Mouse (Mus musculus) heart, adult 2 months (tissue): ENCODE results near the gene Cbr2. TPM values are rescaled to one million over a fixed set of nuclear protein-coding genes. Genes with fewer than 3 reads are reported as not detected.
"Not testable (repeated sequence)": the region's sequence is repeated elsewhere in the genome, so short reads cannot be mapped to it uniquely, and the experiment has no call there.

Source experiments
- DNase-seq, 2 experiments: peaks; one replicate each; pipeline ENCODE4 v3.0.0; 2021
- H3K27ac ChIP-seq: fragments of 200-600 bp; 2 replicates; pipeline ENCODE4 v1.8.1; 2022
- H3K27me3 ChIP-seq: fragments of 200-500 bp; 2 replicates; pipeline ENCODE4 v1.6.1; 2012; ENCODE audit warnings: mild to moderate bottlenecking, low read length, inconsistent platforms, mixed read lengths; ENCODE audit not compliant: control insufficient read depth, insufficient read depth
- H3K36me3 ChIP-seq: fragments of 200-500 bp; 2 replicates; pipeline ENCODE4 v1.6.1; 2012; ENCODE audit warnings: low read length, inconsistent platforms; ENCODE audit not compliant: control insufficient read depth, insufficient read depth
- H3K4me1 ChIP-seq: fragments of 200-500 bp; 2 replicates; pipeline ENCODE4 v1.6.1; 2011; ENCODE audit warnings: low read length; ENCODE audit not compliant: control insufficient read depth, insufficient read depth
- H3K4me3 ChIP-seq: fragments of 200-600 bp; 2 replicates; pipeline ENCODE4 v1.8.1; 2022
- H3K79me2 ChIP-seq: fragments of 200-500 bp; replicated peaks from 2 replicates; pipeline ENCODE4 v1.6.1; 2012; ENCODE audit warnings: mild to moderate bottlenecking, inconsistent platforms, low read length, moderate library complexity, mixed read lengths; ENCODE audit not compliant: control insufficient read depth, insufficient read depth
- H3K9ac ChIP-seq: fragments of 200-500 bp; 2 replicates; pipeline ENCODE4 v1.6.1; 2012; ENCODE audit warnings: low read depth, mild to moderate bottlenecking, control low read depth, inconsistent platforms, low read length, mixed read lengths
- CTCF ChIP-seq: fragments of 200-600 bp; IDR thresholded peaks from 2 replicates; pipeline ENCODE4 v1.8.1; 2022; ENCODE audit warnings: antibody characterized with exemption, mild to moderate bottlenecking, moderate library complexity
- EP300 ChIP-seq: fragments of 200-500 bp; IDR thresholded peaks from 2 replicates; pipeline ENCODE4 v1.6.1; 2011; ENCODE audit warnings: low read depth, low read length, control low read depth; ENCODE audit not compliant: insufficient read depth
- POLR2A ChIP-seq: fragments of 200-500 bp; IDR thresholded peaks from 2 replicates; pipeline ENCODE4 v1.6.1; 2011; ENCODE audit warnings: mild to moderate bottlenecking, low read depth, low read length, control low read depth; ENCODE audit not compliant: insufficient read depth
- WGBS: fragments of 180-500 bp; shearing (Covaris S2); methylation state at CpG from one replicate; pipeline ENCODE4 v1.1.7; 2018; 5-methylcytosine and 5-hydroxymethylcytosine counted together
- intact Hi-C: fragments of 180-260 bp; cut with DNase I; formaldehyde crosslinking; loops from one replicate; pipeline ENCODE4 v1.15.1; 2025
- polyA plus RNA-seq: library from polyadenylated mRNA; depleted of rRNA; stranded (reverse); fragments of >200 nt; gene quantifications from 2 replicates; pipeline ENCODE4 v1.2.3, GENCODE M21; 2012
- total RNA-seq, 2 experiments: library from RNA; stranded (reverse); gene quantifications; 2 replicates each; pipeline ENCODE4 v1.2.3; 2021

The Cbr2 gene
- total and polyA plus RNA-seq, 3 experiments, result 17.7 to 379 (median 19.4) TPM

DNA sequence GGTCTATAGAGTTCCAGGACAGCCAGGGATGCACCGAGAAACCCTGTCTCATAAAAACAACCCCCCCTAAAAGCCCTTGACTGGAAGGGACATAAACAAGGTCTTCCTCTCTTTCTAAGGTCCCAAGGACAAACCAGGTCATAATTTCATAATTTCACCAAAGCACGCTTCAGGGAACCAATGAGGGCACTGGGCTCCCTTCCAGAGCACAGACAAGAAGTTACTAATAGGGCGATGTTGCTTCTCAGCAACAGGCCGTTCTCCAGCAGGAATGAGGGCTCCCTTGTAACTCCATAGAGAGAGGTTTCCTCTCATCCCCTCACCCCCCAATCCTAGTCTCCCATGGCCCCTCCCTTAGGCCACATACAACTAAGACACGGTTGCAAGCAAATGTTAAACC, 9.1 kb upstream of the Cbr2 start:
- no peak for TF ChIP-seq CTCF
- TF ChIP-seq POLR2A, result no peak
- no peak for TF ChIP-seq EP300
- Histone ChIP-seq H3K27ac (no peak overlapping the region), H3K27me3 (no peaks in the 10 kb centered on the region), H3K36me3 (no peaks in the 10 kb centered on the region), H3K79me2 (no peaks in the 10 kb centered on the region), H3K4me3 (no peak overlapping the region), H3K9ac (no peak overlapping the region), H3K4me1 (no peaks in the 10 kb centered on the region)
- no peak for DNase-seq
- WGBS, result 81% methylated on average over 5 of the region's 5 CpGs
- intact Hi-C loops, result no loop called here

DNA sequence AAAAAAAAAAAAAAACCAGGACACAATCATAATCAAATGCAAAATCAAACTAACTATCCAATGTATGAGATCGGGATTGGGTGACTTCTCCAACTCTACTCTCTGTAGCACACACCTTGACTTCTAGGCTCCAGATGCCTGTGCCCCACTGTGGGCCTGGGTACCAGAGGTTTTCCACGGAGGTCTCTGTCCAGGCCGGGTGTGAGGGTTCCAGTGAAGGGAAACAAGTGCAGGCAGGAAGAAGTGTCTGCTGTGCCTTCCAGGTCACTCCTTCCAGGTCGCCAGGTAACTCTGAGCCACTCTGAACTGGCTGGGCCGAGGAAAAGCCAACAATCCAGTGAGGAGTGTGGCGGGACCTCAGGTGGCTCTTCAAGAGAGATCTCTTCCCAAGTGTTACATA, 4.5 kb upstream of the Cbr2 start:
- Histone ChIP-seq H3K27ac (no peak overlapping the region), H3K27me3 (no peaks in the 10 kb centered on the region), H3K4me1 (peaks cover 14% of the 10 kb centered on the region), H3K4me3 (no peak overlapping the region), H3K79me2 (no peaks in the 10 kb centered on the region), H3K36me3 (no peaks in the 10 kb centered on the region), H3K9ac (no peak overlapping the region)
- TF ChIP-seq POLR2A (no peak), CTCF (no peak), EP300 (no peak)
- DNase-seq, result no peak
- intact Hi-C loops, result no loop called here
- 69% methylated on average over 6 of the region's 6 CpGs for WGBS

DNA sequence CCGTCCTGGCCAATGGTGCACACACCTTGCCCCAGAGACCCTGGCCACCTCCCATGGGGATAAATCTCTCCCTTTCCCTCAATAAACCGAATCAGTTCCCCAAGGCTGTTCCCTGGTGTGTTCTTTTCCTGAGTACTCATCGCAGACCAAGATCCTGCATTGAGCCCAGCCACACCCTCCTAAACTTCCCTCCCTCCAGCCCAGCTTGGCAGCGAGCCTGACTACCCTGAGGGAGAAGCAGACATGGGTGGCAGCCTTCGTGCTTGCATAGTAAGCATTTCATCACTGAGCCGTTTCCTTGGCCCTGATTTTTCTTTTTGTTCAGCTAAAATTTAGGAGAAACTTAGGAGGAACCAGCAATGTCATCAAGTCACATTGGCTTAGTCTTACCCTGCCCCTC, 1.6 kb upstream of the Cbr2 start:
- Histone ChIP-seq H3K79me2 (no peaks in the 10 kb centered on the region), H3K4me1 (peaks cover 15% of the 10 kb centered on the region), H3K9ac (no peak overlapping the region), H3K36me3 (no peaks in the 10 kb centered on the region), H3K4me3 (no peak overlapping the region), H3K27ac (no peak overlapping the region), H3K27me3 (no peaks in the 10 kb centered on the region)
- DNase-seq, result peak; percentile 57 to 75
- peak; percentile 45; the same call in 1 of the 2 replicates for TF ChIP-seq EP300
- TF ChIP-seq CTCF, result no peak
- TF ChIP-seq POLR2A, result no peak
- intact Hi-C loops, result no loop called here
- 28% methylated on average over 6 of the region's 6 CpGs for WGBS

DNA sequence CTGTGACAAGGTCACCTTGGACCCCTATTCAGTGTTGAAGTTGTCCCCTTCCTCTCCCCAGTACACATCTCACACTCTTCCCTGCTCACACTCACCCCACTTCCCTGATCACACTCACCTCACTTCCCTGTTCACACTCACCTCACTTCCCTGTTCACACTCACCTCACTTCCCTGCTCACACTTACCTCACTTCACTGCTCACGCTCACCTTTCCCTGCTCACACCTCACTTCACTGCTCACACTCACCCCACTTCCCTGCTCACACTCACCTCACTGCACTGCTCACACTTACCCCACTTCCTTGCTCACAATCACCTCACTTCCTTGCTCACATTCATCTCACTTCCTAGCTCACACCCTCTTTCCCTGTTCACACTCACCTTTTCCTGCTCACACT, 519 bp downstream of the Cbr2 start:
- Histone ChIP-seq H3K27ac (no peak overlapping the region), H3K9ac (no peak overlapping the region; the same call in 1 of the 2 replicates), H3K4me1 (peaks cover 16% of the 10 kb centered on the region), H3K27me3 (no peaks in the 10 kb centered on the region), H3K36me3 (no peaks in the 10 kb centered on the region), H3K79me2 (no peaks in the 10 kb centered on the region), H3K4me3 (no peak overlapping the region)
- TF ChIP-seq EP300 (no peak), CTCF (no peak), POLR2A (no peak)
- no peak for DNase-seq
- intact Hi-C loops, result no loop called here
- 88% methylated on average over 1 of the region's 1 CpGs for WGBS

DNA sequence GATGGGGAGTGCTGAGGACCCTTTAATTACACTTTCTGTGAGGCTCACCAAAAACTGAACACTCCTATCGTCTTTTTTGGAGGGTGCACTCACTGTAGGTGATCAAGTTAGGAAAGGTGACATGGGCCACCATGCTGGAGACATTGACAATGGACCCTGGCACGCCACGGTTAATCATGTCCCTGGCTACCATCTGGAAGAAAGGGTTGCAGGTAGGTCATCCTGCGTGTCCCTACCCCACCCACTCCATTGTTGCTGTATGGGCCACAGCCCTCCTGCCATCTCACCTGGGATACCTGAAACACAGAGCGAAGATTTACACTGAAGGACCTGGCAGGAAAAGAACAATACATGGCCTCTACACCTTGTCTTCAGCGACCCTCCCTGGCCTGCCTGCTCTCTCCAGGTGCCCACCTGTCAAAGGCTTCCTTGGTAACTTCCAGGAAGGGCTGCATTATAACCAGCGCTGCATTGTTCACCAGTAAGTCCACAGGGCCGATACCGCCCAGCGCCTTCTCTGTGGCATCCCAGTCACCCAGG, 1.5 kb downstream of the Cbr2 start:
- Histone ChIP-seq H3K27me3 (no peaks in the 10 kb centered on the region), H3K9ac (no peak overlapping the region), H3K36me3 (no peaks in the 10 kb centered on the region), H3K4me3 (no peak overlapping the region), H3K4me1 (peaks cover 16% of the 10 kb centered on the region), H3K27ac (no peak overlapping the region), H3K79me2 (no peaks in the 10 kb centered on the region)
- no peak for DNase-seq
- TF ChIP-seq EP300, result no peak
- TF ChIP-seq CTCF, result no peak
- TF ChIP-seq POLR2A, result no peak
- intact Hi-C loops, result no loop called here
- WGBS, result 88% methylated on average over 10 of the region's 10 CpGs

DNA sequence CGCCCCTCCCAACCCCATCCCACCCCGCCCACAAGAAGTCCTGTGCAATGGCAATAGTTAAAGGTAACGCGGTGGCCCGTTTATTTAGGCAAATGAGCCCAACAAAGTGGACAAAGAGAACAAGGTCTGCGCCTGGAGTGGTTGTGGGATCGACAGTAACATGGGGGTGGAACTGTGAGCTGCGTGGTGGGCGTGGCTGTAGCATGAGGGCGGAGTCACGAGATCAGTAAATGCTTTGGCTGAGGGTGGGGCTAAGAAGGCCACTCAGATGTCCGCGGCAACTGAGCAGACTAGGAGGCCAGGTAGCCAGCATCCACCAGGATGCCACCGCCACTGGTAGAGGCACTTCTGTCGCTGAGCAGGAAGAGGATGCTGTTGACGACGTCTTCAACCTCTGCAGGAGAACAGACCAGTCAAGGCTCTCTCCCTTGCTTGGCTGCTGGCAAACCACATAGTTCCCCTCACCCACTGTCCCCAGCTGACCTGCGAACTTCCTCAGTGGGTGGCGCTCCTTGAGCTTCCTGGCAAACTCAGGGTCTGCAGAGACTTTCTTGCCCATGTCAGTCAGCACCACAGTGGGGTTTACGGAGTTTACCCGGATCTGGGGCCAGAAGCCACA, 2.4 kb downstream of the Cbr2 start:
- H3K9ac ChIP-seq, H3K27ac ChIP-seq: not testable (repeated sequence)
- 7% methylated on average over 18 of the region's 21 CpGs for WGBS

More for the DNA sequence above, 2.4 kb downstream of the Cbr2 start:
- H3K36me3 ChIP-seq, H3K4me3 ChIP-seq, H3K79me2 ChIP-seq, H3K27me3 ChIP-seq: not testable (repeated sequence)
- peak in 1 of 2 experiments; percentile 55 for DNase-seq
- H3K4me1 ChIP-seq, result peaks cover 16% of the 10 kb centered on the region
- intact Hi-C loops, result loop anchor here (10.0 kb wide), 1 partner anchor 315 kb away; no protein-coding TSS in a partner anchor
